Mouse (Mus musculus): ENCODE results near the gene Cplane1.

DNA sequence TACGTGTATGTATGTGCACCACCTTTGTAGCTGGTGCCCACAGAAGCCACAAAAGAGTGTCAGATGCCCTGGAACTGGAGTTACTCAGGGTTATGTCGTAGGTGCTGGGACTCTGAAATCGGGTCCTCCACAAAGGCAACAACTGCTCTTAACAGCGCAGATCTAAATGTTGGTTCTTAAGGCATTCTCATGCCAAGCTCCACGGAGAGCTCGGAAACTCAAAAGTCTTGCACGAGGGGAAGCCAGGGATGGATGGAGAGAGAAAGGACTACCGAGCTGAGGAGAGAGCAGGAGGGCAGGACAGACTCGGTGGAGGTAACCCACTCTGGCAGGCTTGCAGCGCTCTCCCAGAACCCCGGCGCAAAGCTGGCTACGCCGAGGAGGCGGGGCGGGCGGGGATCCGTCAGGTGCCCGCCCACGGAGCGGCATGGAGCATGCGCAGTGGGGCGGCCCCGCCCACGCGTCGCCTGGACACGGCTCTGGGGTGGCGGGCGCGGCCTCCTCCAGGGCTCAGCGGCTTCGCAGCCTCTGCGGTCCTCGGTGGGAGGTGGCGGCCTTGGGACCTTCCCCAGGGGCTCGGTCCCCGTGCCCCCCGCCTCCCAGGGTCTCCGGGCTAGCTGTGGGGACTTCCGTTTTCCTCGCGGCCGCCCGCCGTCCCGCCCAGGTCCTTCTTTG lies at the start of gene Cplane1:
- TF ChIP-seq CTCF (IDR thresholded peaks at IDR 0.05; ENCODE audit: borderline replicate concordance, insufficient read depth, low read depth, low read length), result no peak
- TF ChIP-seq POLR2A (IDR thresholded peaks at IDR 0.05; ENCODE audit: borderline replicate concordance, insufficient read depth, low read length), result peak; percentile 92
